Mouse (Mus musculus): ENCODE data around the gene Ccdc163. TPM values are rescaled to one million over a fixed set of nuclear protein-coding genes. Genes with fewer than 3 reads are reported as not detected.
A peak's percentile ranks its signal among the peaks of the same experiment; 100 is the strongest.
"Not testable (repeated sequence)": the region's sequence is repeated elsewhere in the genome, so short reads cannot be mapped to it uniquely, and the experiment has no call there.

Ccdc163 gene
- polyA plus RNA-seq (2014; fragmentation: Nextera tagmentation; extraction: Ambion mirVana): 34.4 and 36.4 TPM in 2 replicates

- DNase-seq (ENCODE audit: low spot score) (peak; percentile 88), ATAC-seq (ENCODE audit: insufficient number of reproducible peaks, low FRiP score, low TSS enrichment, low read depth) (peak; percentile 96)
- Histone ChIP-seq H3K27ac (replicated peaks; ENCODE audit: low read depth, low read length) (no peak within 1 kb of the TSS), H3K4me3 (ENCODE audit: low read depth, low read length) (peak within 1 kb of the TSS; percentile 37), H3K36me3 (ENCODE audit: control insufficient read depth, insufficient read depth, low read length) (no peaks in the 10 kb centered on the region; the same call in 1 of the 2 replicates), H3K9me3 (ENCODE audit: control insufficient read depth, low read length) (no peaks in the 10 kb centered on the region), H3K9ac (ENCODE audit: low read length) (peak within 1 kb of the TSS; percentile 58; the same call in 1 of the 2 replicates), H3K4me2 (ENCODE audit: low read depth, severe bottlenecking) (peak within 1 kb of the TSS; percentile 65), H3K4me1 (ENCODE audit: control insufficient read depth, insufficient read depth, low read length) (peaks cover 4% of the 10 kb centered on the region; the same call in 1 of the 2 replicates), H3K27me3 (ENCODE audit: control insufficient read depth, insufficient read depth, low read length) (no peaks in the 10 kb centered on the region)
- under 1% methylated on average over 29 of the region's 29 CpGs for WGBS
These were observed at the start of gene Ccdc163, which contains the start of gene Mmachc for GRCm38 (mm10) chr4:116708201-116708764. TSS of gene Ccdc163 (plus strand) at chr4:116708509. TSS of gene Mmachc (minus strand) at chr4:116708406.

- DNase-seq (ENCODE audit: low spot score): no peak
- no peak for ATAC-seq (ENCODE audit: insufficient number of reproducible peaks, low FRiP score, low TSS enrichment, low read depth)
- WGBS: 88% methylated on average over 2 of the region's 2 CpGs
These were observed 48.8 kb upstream of the Ccdc163 start for GRCm38 (mm10) chr4:116659474-116659873.

GRCm38 (mm10) chr4:116659916-116660315, 48.4 kb upstream of the Ccdc163 start:
- H3K4me2 ChIP-seq (ENCODE audit: low read depth, severe bottlenecking); H3K9ac ChIP-seq (ENCODE audit: low read length); DNase-seq (ENCODE audit: low spot score); H3K4me3 ChIP-seq (ENCODE audit: low read depth, low read length); H3K36me3 ChIP-seq (ENCODE audit: control insufficient read depth, insufficient read depth, low read length); H3K27me3 ChIP-seq (ENCODE audit: control insufficient read depth, insufficient read depth, low read length); ATAC-seq (ENCODE audit: insufficient number of reproducible peaks, low FRiP score, low TSS enrichment, low read depth); H3K4me1 ChIP-seq (ENCODE audit: control insufficient read depth, insufficient read depth, low read length); H3K27ac ChIP-seq (replicated peaks; ENCODE audit: low read depth, low read length); H3K9me3 ChIP-seq (ENCODE audit: control insufficient read depth, low read length): not testable (repeated sequence)
- WGBS: 89% methylated on average over 6 of the region's 6 CpGs

More at GRCm38 (mm10) chr4:116659474-116659873, 48.8 kb upstream of the Ccdc163 start:
- no peaks in the 10 kb centered on the region for H3K36me3 ChIP-seq (ENCODE audit: control insufficient read depth, insufficient read depth, low read length)
- no peak overlapping the region for H3K9ac ChIP-seq (ENCODE audit: low read length)
- H3K27me3 ChIP-seq (ENCODE audit: control insufficient read depth, insufficient read depth, low read length): no peaks in the 10 kb centered on the region
- no peaks in the 10 kb centered on the region for H3K9me3 ChIP-seq (ENCODE audit: control insufficient read depth, low read length)
- H3K4me2 ChIP-seq (ENCODE audit: low read depth, severe bottlenecking): no peak overlapping the region
- H3K4me1 ChIP-seq (ENCODE audit: control insufficient read depth, insufficient read depth, low read length): no peaks in the 10 kb centered on the region
- H3K4me3 ChIP-seq (ENCODE audit: low read depth, low read length): no peak overlapping the region
- no peak overlapping the region for H3K27ac ChIP-seq (replicated peaks; ENCODE audit: low read depth, low read length)

GRCm38 (mm10) chr4:116660829-116661228, 47.5 kb upstream of the Ccdc163 start:
- H3K9me3 ChIP-seq (ENCODE audit: control insufficient read depth, low read length): no peaks in the 10 kb centered on the region
- no peak overlapping the region for H3K4me2 ChIP-seq (ENCODE audit: low read depth, severe bottlenecking)
- H3K9ac ChIP-seq (ENCODE audit: low read length): no peak overlapping the region
- ATAC-seq (ENCODE audit: insufficient number of reproducible peaks, low FRiP score, low TSS enrichment, low read depth) (no peak), DNase-seq (ENCODE audit: low spot score) (no peak)
- H3K4me3 ChIP-seq (ENCODE audit: low read depth, low read length): no peak overlapping the region
- no peaks in the 10 kb centered on the region for H3K27me3 ChIP-seq (ENCODE audit: control insufficient read depth, insufficient read depth, low read length)
- whole genome bisulfite sequencing: 75% methylated on average over 6 of the region's 6 CpGs
- H3K4me1 ChIP-seq (ENCODE audit: control insufficient read depth, insufficient read depth, low read length): no peaks in the 10 kb centered on the region
- H3K27ac ChIP-seq (replicated peaks; ENCODE audit: low read depth, low read length): no peak overlapping the region; the same call in 1 of the 2 replicates
- H3K36me3 ChIP-seq (ENCODE audit: control insufficient read depth, insufficient read depth, low read length): no peaks in the 10 kb centered on the region

GRCm38 (mm10) chr4:116661998-116662397, 46.3 kb upstream of the Ccdc163 start:
- Histone ChIP-seq H3K27ac (replicated peaks; ENCODE audit: low read depth, low read length) (no peak overlapping the region), H3K4me3 (ENCODE audit: low read depth, low read length) (no peak overlapping the region), H3K9me3 (ENCODE audit: control insufficient read depth, low read length) (no peaks in the 10 kb centered on the region), H3K36me3 (ENCODE audit: control insufficient read depth, insufficient read depth, low read length) (no peaks in the 10 kb centered on the region), H3K4me2 (ENCODE audit: low read depth, severe bottlenecking) (no peak overlapping the region), H3K9ac (ENCODE audit: low read length) (no peak overlapping the region), H3K4me1 (ENCODE audit: control insufficient read depth, insufficient read depth, low read length) (no peaks in the 10 kb centered on the region), H3K27me3 (ENCODE audit: control insufficient read depth, insufficient read depth, low read length) (no peaks in the 10 kb centered on the region)
- DNase-seq (ENCODE audit: low spot score): no peak
- 87% methylated on average over 1 of the region's 1 CpGs for WGBS
- ATAC-seq (ENCODE audit: insufficient number of reproducible peaks, low FRiP score, low TSS enrichment, low read depth): no peak

GRCm38 (mm10) chr4:116666625-116667024, 41.7 kb upstream of the Ccdc163 start:
- ATAC-seq (ENCODE audit: insufficient number of reproducible peaks, low FRiP score, low TSS enrichment, low read depth) (no peak), DNase-seq (ENCODE audit: low spot score) (no peak)
- H3K4me2 ChIP-seq (ENCODE audit: low read depth, severe bottlenecking): no peak overlapping the region
- H3K9me3 ChIP-seq (ENCODE audit: control insufficient read depth, low read length): no peaks in the 10 kb centered on the region
- no peaks in the 10 kb centered on the region for H3K4me1 ChIP-seq (ENCODE audit: control insufficient read depth, insufficient read depth, low read length)
- no peak overlapping the region for H3K9ac ChIP-seq (ENCODE audit: low read length)
- no peaks in the 10 kb centered on the region for H3K36me3 ChIP-seq (ENCODE audit: control insufficient read depth, insufficient read depth, low read length)
- 71% methylated on average over 4 of the region's 4 CpGs for WGBS
- no peak overlapping the region for H3K27ac ChIP-seq (replicated peaks; ENCODE audit: low read depth, low read length)
- no peak overlapping the region for H3K4me3 ChIP-seq (ENCODE audit: low read depth, low read length)
- H3K27me3 ChIP-seq (ENCODE audit: control insufficient read depth, insufficient read depth, low read length): no peaks in the 10 kb centered on the region

- 69% methylated on average over 3 of the region's 3 CpGs for WGBS
- DNase-seq (ENCODE audit: low spot score) (no peak), ATAC-seq (ENCODE audit: insufficient number of reproducible peaks, low FRiP score, low TSS enrichment, low read depth) (no peak)
- Histone ChIP-seq H3K4me2 (ENCODE audit: low read depth, severe bottlenecking) (no peak overlapping the region), H3K4me1 (ENCODE audit: control insufficient read depth, insufficient read depth, low read length) (no peaks in the 10 kb centered on the region), H3K9ac (ENCODE audit: low read length) (no peak overlapping the region), H3K4me3 (ENCODE audit: low read depth, low read length) (no peak overlapping the region), H3K9me3 (ENCODE audit: control insufficient read depth, low read length) (no peaks in the 10 kb centered on the region), H3K27ac (replicated peaks; ENCODE audit: low read depth, low read length) (no peak overlapping the region), H3K36me3 (ENCODE audit: control insufficient read depth, insufficient read depth, low read length) (no peaks in the 10 kb centered on the region), H3K27me3 (ENCODE audit: control insufficient read depth, insufficient read depth, low read length) (no peaks in the 10 kb centered on the region)
These were observed 40.2 kb upstream of the Ccdc163 start for GRCm38 (mm10) chr4:116668145-116668544.

- WGBS: 57% methylated on average over 2 of the region's 2 CpGs
- Histone ChIP-seq H3K4me2 (ENCODE audit: low read depth, severe bottlenecking) (no peak overlapping the region), H3K27me3 (ENCODE audit: control insufficient read depth, insufficient read depth, low read length) (no peaks in the 10 kb centered on the region), H3K27ac (replicated peaks; ENCODE audit: low read depth, low read length) (no peak overlapping the region), H3K9me3 (ENCODE audit: control insufficient read depth, low read length) (no peaks in the 10 kb centered on the region), H3K4me3 (ENCODE audit: low read depth, low read length) (no peak overlapping the region), H3K36me3 (ENCODE audit: control insufficient read depth, insufficient read depth, low read length) (no peaks in the 10 kb centered on the region), H3K4me1 (ENCODE audit: control insufficient read depth, insufficient read depth, low read length) (no peaks in the 10 kb centered on the region), H3K9ac (ENCODE audit: low read length) (no peak overlapping the region)
- no peak for DNase-seq (ENCODE audit: low spot score)
- ATAC-seq (ENCODE audit: insufficient number of reproducible peaks, low FRiP score, low TSS enrichment, low read depth): no peak
These were observed 39.0 kb upstream of the Ccdc163 start for GRCm38 (mm10) chr4:116669291-116669690.

GRCm38 (mm10) chr4:116672785-116673184, 35.5 kb upstream of the Ccdc163 start:
- DNase-seq (ENCODE audit: low spot score) (no peak), ATAC-seq (ENCODE audit: insufficient number of reproducible peaks, low FRiP score, low TSS enrichment, low read depth) (no peak)
- Histone ChIP-seq H3K9me3 (ENCODE audit: control insufficient read depth, low read length) (no peaks in the 10 kb centered on the region), H3K9ac (ENCODE audit: low read length) (no peak overlapping the region), H3K27me3 (ENCODE audit: control insufficient read depth, insufficient read depth, low read length) (no peaks in the 10 kb centered on the region), H3K27ac (replicated peaks; ENCODE audit: low read depth, low read length) (no peak overlapping the region), H3K4me1 (ENCODE audit: control insufficient read depth, insufficient read depth, low read length) (no peaks in the 10 kb centered on the region), H3K4me3 (ENCODE audit: low read depth, low read length) (no peak overlapping the region), H3K36me3 (ENCODE audit: control insufficient read depth, insufficient read depth, low read length) (no peaks in the 10 kb centered on the region), H3K4me2 (ENCODE audit: low read depth, severe bottlenecking) (no peak overlapping the region)
- 75% methylated on average over 2 of the region's 2 CpGs for WGBS
